Mouse (Mus musculus): ENCODE data around the gene Gm42906. TPM values are rescaled to one million over a fixed set of nuclear protein-coding genes. Genes with fewer than 3 reads are reported as not detected.

Gene Gm42906
- polyA plus RNA-seq, 1 experiment from 2014 or later, result not detected

DNA sequence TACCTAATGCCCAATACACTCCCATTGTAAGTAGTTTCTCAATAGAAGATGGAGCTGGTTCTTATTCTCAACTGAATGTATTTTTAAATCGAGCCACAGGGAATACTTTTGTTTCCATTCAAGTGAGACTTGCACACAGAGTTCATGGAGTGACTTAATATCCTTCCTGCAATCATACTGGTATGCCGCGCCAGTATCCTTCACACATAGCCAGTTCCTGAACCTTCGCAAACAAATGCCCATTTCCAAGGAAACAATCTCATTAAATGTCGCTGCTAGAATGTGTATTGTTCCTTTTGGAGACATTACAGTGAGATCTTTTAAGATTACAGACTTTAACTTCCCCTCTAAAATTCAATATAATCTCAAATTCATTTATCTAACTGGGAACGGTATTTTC lies 239.3 kb downstream of the Gm42906 start:
- Histone ChIP-seq H3K4me3 (ENCODE audit: low read depth, low read length) (0 out of 2 replicates have a peak overlapping the region, but pooled peaks have one; percentile 76), H3K9me3 (ENCODE audit: control insufficient read depth) (no peaks in the 10 kb centered on the region), H3K4me1 (replicated peaks; ENCODE audit: control insufficient read depth, insufficient read depth, low read length) (0 out of 2 replicates have a peak, but pooled peaks cover 6% of the 10 kb centered on the region), H3K27ac (ENCODE audit: low read depth, low read length) (no peak overlapping the region), H3K9ac (ENCODE audit: low read depth, low read length) (no peak overlapping the region), H3K27me3 (replicated peaks; ENCODE audit: control insufficient read depth, insufficient read depth, low read length) (no peaks in the 10 kb centered on the region), H3K36me3 (ENCODE audit: control insufficient read depth, insufficient read depth) (no peaks in the 10 kb centered on the region), H3K4me2 (replicated peaks; ENCODE audit: low read depth) (peak overlapping the region; percentile 93)
- WGBS, result 75% methylated on average over 6 of the region's 6 CpGs
- no peak for TF ChIP-seq CTCF (IDR thresholded peaks at IDR 0.05; ENCODE audit: low read depth)
- ATAC-seq, result no peak

DNA sequence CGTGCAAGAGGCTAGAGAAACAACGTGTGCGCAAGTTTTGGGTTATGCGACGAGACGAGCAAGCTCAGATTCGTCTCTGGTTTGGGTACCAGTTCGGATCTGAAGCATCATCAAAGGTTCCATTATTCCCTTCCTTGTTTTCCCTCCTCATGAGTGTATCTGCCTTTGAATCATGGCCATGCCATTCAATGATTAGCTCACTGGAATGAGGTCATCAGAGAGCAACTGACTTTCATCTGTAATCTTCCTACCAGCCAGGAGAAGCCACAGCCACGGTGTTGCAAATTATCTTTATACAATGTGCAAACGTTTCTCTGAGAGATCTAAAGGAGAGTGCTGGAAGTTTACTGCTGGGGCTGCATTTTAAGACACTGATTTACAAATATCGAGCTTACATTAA lies 240.6 kb downstream of the Gm42906 start:
- H3K27me3 ChIP-seq (replicated peaks; ENCODE audit: control insufficient read depth, insufficient read depth, low read length), result no peaks in the 10 kb centered on the region
- no peak overlapping the region for H3K4me2 ChIP-seq (replicated peaks; ENCODE audit: low read depth)
- TF ChIP-seq CTCF (IDR thresholded peaks at IDR 0.05; ENCODE audit: low read depth), result no peak
- H3K36me3 ChIP-seq (ENCODE audit: control insufficient read depth, insufficient read depth), result no peaks in the 10 kb centered on the region
- no peak overlapping the region for H3K27ac ChIP-seq (ENCODE audit: low read depth, low read length)
- WGBS, result 70% methylated on average over 11 of the region's 11 CpGs
- no peak overlapping the region for H3K9ac ChIP-seq (ENCODE audit: low read depth, low read length)
- ATAC-seq, result no peak
- no peaks in the 10 kb centered on the region for H3K9me3 ChIP-seq (ENCODE audit: control insufficient read depth)
- H3K4me1 ChIP-seq (replicated peaks; ENCODE audit: control insufficient read depth, insufficient read depth, low read length), result 0 out of 2 replicates have a peak, but pooled peaks cover 6% of the 10 kb centered on the region
- no peak overlapping the region for H3K4me3 ChIP-seq (ENCODE audit: low read depth, low read length)

DNA sequence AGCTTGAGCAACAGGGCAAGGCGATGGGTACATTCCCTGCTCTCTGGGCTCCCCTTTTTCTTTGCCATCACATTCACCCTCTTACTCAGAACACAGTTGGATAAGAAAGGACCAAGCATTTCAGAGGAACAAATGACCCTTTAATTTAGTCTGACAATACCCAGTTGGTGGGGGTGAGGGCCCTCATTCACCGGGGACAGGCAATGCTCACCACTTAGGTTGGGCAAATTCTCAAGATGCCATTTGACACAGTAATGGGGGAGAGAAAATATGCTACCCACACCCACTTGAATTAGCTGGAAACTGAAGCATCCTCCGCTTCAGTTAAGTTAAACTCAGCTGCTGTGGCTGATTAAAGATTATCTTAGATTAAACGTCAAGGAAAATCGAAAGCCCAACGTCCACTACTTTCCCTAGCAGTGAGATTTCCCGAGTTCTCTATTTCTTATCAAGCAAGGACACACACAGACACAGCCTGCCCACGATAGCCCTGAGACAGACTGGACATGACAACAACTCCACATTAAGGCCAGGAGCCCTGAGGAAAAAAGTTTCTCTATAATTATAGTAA lies 242.6 kb downstream of the Gm42906 start:
- Histone ChIP-seq H3K9ac (ENCODE audit: low read depth, low read length) (no peak overlapping the region), H3K9me3 (ENCODE audit: control insufficient read depth) (no peaks in the 10 kb centered on the region), H3K27me3 (replicated peaks; ENCODE audit: control insufficient read depth, insufficient read depth, low read length) (no peaks in the 10 kb centered on the region), H3K27ac (ENCODE audit: low read depth, low read length) (no peak overlapping the region), H3K4me1 (replicated peaks; ENCODE audit: control insufficient read depth, insufficient read depth, low read length) (0 out of 2 replicates have a peak, but pooled peaks cover 6% of the 10 kb centered on the region), H3K4me2 (replicated peaks; ENCODE audit: low read depth) (no peak overlapping the region), H3K36me3 (ENCODE audit: control insufficient read depth, insufficient read depth) (no peaks in the 10 kb centered on the region), H3K4me3 (ENCODE audit: low read depth, low read length) (no peak overlapping the region)
- 55% methylated on average over 8 of the region's 8 CpGs for WGBS
- no peak for ATAC-seq
- no peak for TF ChIP-seq CTCF (IDR thresholded peaks at IDR 0.05; ENCODE audit: low read depth)

DNA sequence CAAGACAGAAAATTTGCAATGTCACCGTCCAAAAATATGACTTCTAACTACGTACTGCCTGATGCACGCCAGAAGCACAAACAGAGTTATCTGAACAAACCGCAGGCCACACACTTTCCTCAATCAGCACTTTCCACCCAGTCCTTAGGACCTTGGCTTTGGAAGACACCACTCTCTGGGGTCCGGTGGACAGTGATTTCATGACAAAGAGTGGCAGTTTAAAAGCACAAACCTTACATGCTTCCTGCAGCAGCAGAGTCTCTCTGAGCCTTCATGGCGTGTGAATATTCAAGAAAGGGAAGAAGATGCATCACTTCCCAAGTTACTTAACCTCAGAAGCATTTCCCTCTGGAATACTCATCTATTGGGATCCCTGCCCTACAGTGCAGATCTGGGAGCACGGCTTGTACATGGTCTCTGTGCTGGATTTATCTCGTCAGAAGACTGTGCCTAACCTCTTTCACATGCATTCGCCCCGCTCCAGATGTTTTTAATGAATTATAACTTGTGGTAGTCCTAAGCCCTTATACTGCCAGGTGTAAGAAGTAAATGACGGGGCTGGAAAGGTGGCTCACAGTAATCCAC lies 244.2 kb downstream of the Gm42906 start:
- TF ChIP-seq CTCF (IDR thresholded peaks at IDR 0.05; ENCODE audit: low read depth), result no peak
- no peaks in the 10 kb centered on the region for H3K9me3 ChIP-seq (ENCODE audit: control insufficient read depth)
- H3K9ac ChIP-seq (ENCODE audit: low read depth, low read length), result no peak overlapping the region
- no peak overlapping the region for H3K4me3 ChIP-seq (ENCODE audit: low read depth, low read length)
- no peak for ATAC-seq
- no peak overlapping the region for H3K4me2 ChIP-seq (replicated peaks; ENCODE audit: low read depth)
- no peaks in the 10 kb centered on the region for H3K4me1 ChIP-seq (replicated peaks; ENCODE audit: control insufficient read depth, insufficient read depth, low read length)
- no peaks in the 10 kb centered on the region for H3K27me3 ChIP-seq (replicated peaks; ENCODE audit: control insufficient read depth, insufficient read depth, low read length)
- H3K36me3 ChIP-seq (ENCODE audit: control insufficient read depth, insufficient read depth), result no peaks in the 10 kb centered on the region
- no peak overlapping the region for H3K27ac ChIP-seq (ENCODE audit: low read depth, low read length)
- 81% methylated on average over 11 of the region's 11 CpGs for WGBS

DNA sequence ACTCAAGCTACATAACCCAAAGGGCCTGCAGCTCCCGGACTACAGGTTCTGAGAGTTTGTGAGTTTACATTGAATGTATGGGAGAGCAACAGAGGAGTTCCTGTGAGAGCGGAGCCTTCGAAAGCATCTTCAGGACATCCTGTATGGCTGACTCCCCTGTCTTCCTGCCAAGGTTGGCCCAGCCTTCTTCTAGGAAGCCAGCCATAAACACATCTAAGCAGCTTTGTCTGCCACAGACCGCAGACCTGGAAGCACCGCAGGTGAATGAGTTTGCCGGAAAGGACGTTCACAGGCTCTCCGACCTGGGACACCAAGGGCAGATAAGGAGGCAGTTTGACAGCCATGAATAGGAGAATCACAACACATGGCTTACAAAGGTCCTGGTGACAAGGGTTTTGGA lies 246.7 kb downstream of the Gm42906 start:
- Histone ChIP-seq H3K4me1 (replicated peaks; ENCODE audit: control insufficient read depth, insufficient read depth, low read length) (no peaks in the 10 kb centered on the region), H3K36me3 (ENCODE audit: control insufficient read depth, insufficient read depth) (no peaks in the 10 kb centered on the region), H3K27me3 (replicated peaks; ENCODE audit: control insufficient read depth, insufficient read depth, low read length) (no peaks in the 10 kb centered on the region), H3K9ac (ENCODE audit: low read depth, low read length) (no peak overlapping the region), H3K27ac (ENCODE audit: low read depth, low read length) (no peak overlapping the region), H3K4me2 (replicated peaks; ENCODE audit: low read depth) (no peak overlapping the region), H3K9me3 (ENCODE audit: control insufficient read depth) (no peaks in the 10 kb centered on the region), H3K4me3 (ENCODE audit: low read depth, low read length) (no peak overlapping the region)
- TF ChIP-seq CTCF (IDR thresholded peaks at IDR 0.05; ENCODE audit: low read depth), result no peak
- no peak for ATAC-seq
- 86% methylated on average over 8 of the region's 8 CpGs for WGBS

DNA sequence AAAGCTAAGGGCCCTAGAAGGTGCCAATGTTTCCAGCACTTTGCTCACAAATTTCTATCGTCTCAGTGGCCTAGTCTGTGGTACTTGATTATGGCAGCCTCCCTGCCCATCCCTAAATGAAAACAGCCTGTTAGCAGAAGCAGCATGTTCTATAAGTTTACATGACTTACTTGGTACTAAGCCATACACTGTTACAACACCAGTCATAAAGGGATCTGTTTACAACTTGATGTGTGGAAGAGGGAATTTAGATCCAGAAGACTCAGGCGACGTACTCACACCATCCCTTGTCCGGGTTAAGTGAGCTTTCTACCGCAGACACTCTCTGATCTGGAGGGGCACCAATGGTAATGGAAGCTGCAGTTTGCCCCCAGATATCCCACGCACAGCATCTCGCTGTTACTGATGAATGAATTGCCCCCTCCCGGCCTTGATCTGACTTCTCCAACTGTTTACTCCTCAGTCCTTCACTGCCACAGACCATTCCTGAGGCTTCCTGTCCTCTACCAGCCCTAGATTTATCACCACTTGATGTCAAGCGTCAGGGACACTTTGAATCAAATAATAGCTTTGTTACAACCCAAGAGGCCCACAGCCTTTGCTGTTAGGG lies 247.7 kb downstream of the Gm42906 start:
- Histone ChIP-seq H3K36me3 (ENCODE audit: control insufficient read depth, insufficient read depth) (no peaks in the 10 kb centered on the region), H3K4me3 (ENCODE audit: low read depth, low read length) (no peak overlapping the region), H3K9ac (ENCODE audit: low read depth, low read length) (no peak overlapping the region), H3K4me2 (replicated peaks; ENCODE audit: low read depth) (no peak overlapping the region), H3K9me3 (ENCODE audit: control insufficient read depth) (no peaks in the 10 kb centered on the region), H3K4me1 (replicated peaks; ENCODE audit: control insufficient read depth, insufficient read depth, low read length) (peaks cover 6% of the 10 kb centered on the region), H3K27ac (ENCODE audit: low read depth, low read length) (no peak overlapping the region), H3K27me3 (replicated peaks; ENCODE audit: control insufficient read depth, insufficient read depth, low read length) (no peaks in the 10 kb centered on the region)
- ATAC-seq, result no peak
- TF ChIP-seq CTCF (IDR thresholded peaks at IDR 0.05; ENCODE audit: low read depth), result no peak
- WGBS, result 71% methylated on average over 9 of the region's 9 CpGs
